Mouse (Mus musculus) C3H10T1/2 (cell line): ENCODE results near the gene Vmn1r157. TPM values are rescaled to one million over a fixed set of nuclear protein-coding genes. Genes with fewer than 3 reads are reported as not detected.

Experiments
- polyA plus RNA-seq, 2 experiments: library from polyadenylated mRNA; unstranded; fragments of >200 nt; fragmentation: generic; extraction: Trizol; gene quantifications; one replicate each; pipeline ENCODE4 v1.2.1; 2012; ENCODE audit warnings: missing spikeins in 2 of 2

Vmn1r157 gene
- not detected for polyA plus RNA-seq

GRCm38 (mm10) chr7:22761397-22761796 lies at the start of gene Vmn1r157:
Vmn1r157 (plus strand) TSS chr7:22761697.

GRCm38 (mm10) chr7:22719610-22720009 lies 41.9 kb upstream of the Vmn1r157 start, which contains the start of gene Gm4567:
Gm4567 (minus strand) TSS chr7:22719710.

GRCm38 (mm10) chr7:22790682-22791081 lies 29.2 kb downstream of the Vmn1r157 start, which contains the start of gene Vmn1r158:
Vmn1r158 (minus strand) TSS chr7:22790782.

Other genes starting within 250 kb of the Vmn1r157 start
- gene Vmn1r152, start 238.7 kb upstream of the Vmn1r157 start, polyA plus RNA-seq: not detected
- gene Gm8677, start 226.8 kb upstream of the Vmn1r157 start, polyA plus RNA-seq: not detected
- not detected for gene Gm4201, start 196.4 kb upstream of the Vmn1r157 start, polyA plus RNA-seq
- gene Gm4565, start 173.6 kb upstream of the Vmn1r157 start, polyA plus RNA-seq: not detected
- gene Vmn1r155, start 103.7 kb upstream of the Vmn1r157 start, polyA plus RNA-seq: not detected
- gene Gm8693, start 69.4 kb upstream of the Vmn1r157 start, polyA plus RNA-seq: not detected
- not detected for gene Gm4567, start 42.0 kb upstream of the Vmn1r157 start, polyA plus RNA-seq
- not detected for gene Vmn1r158, start 29.1 kb downstream of the Vmn1r157 start, polyA plus RNA-seq
- gene Vmn1r159, start 81.9 kb downstream of the Vmn1r157 start, polyA plus RNA-seq: not detected
- not detected for gene Vmn1r160, start 109.5 kb downstream of the Vmn1r157 start, polyA plus RNA-seq
- not detected for gene Gm4214, start 223.0 kb downstream of the Vmn1r157 start, polyA plus RNA-seq